Mouse (Mus musculus) stomach, postnatal 0 days (tissue): ENCODE measurements around the gene Abcc9.

Experiments used
- CTCF ChIP-seq: IDR thresholded peaks from 2 replicates; pipeline ENCODE4 v1.5.1; 2016; ENCODE audit warnings: antibody characterized with exemption, low read depth, mild to moderate bottlenecking, moderate library complexity
- EP300 ChIP-seq: optimal IDR thresholded peaks from 2 replicates; pipeline ENCODE3; 2016; ENCODE audit warnings: antibody characterized with exemption

DNA sequence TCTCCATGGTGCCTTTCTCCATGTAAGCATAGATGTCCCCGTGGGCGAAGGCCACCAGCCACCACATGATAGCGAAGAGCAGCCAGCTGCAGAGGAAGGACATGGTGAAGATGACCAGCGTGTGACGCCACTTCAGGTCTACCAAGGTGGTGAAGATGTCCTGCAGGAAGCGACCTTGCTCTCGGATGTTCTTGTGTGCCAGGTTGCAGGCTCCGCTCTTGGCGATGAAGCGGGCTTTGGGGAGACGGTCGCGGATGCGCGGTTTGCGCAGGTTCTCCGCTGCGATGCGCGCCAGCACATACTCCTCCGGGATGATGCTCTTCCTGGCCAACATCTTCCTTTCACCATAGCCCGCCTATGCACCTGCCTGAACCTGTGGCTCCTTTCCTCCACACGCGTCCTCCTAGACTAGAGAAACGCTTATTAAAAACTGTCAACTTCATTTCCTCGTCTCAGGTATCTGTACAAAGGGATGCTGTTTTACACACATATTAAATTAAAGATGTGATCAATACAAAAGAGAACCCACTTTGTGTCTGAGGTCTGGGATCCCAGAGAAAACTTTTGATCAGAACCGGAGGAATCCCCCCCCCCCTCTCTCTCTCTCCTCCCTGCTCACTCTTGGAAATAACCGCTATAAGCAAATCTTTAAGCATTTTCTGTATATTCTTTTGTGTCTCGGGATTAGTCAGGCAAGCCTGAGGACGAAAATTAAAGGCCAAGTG, 131.9 kb downstream of the Abcc9 start:
- TF ChIP-seq CTCF (no peak), EP300 (no peak)
